Mouse (Mus musculus): ENCODE results near the gene Cdkal1. TPM values are rescaled to one million over a fixed set of nuclear protein-coding genes. Genes with fewer than 3 reads are reported as not detected.
A peak's percentile ranks its signal among the peaks of the same experiment; 100 is the strongest.

The Cdkal1 gene
- total and polyA plus RNA-seq, 2 experiments from 2014 or later = 11.1 to 18.9 TPM

- no peaks in the 10 kb centered on the region for H3K9me3 ChIP-seq (ENCODE audit: low read length)
- no peaks in the 10 kb centered on the region for H3K4me1 ChIP-seq (ENCODE audit: insufficient read depth, low read length)
- DNase-seq (ENCODE audit: low spot score) (peak; percentile 24), ATAC-seq (no peak)
- no peak overlapping the region for H3K4me2 ChIP-seq (ENCODE audit: low read depth, low read length)
- no peak overlapping the region for H3K4me3 ChIP-seq (ENCODE audit: low read length)
- no peak overlapping the region for H3K27ac ChIP-seq
- H3K9ac ChIP-seq (replicated peaks; ENCODE audit: low read length) = no peak overlapping the region
- no peak for TF ChIP-seq CTCF (IDR thresholded peaks at IDR 0.05; ENCODE audit: low read depth)
- 30% methylated on average over 6 of the region's 6 CpGs for WGBS
- H3K27me3 ChIP-seq (ENCODE audit: insufficient read depth, low read length) = no peaks in the 10 kb centered on the region
- H3K36me3 ChIP-seq (ENCODE audit: insufficient read depth, low read length) = no peaks in the 10 kb centered on the region
Measured at GRCm38 (mm10) chr13:29307420-29307819, 548.1 kb downstream of the Cdkal1 start.

- Histone ChIP-seq H3K9me3 (ENCODE audit: low read length) (no peaks in the 10 kb centered on the region), H3K27me3 (ENCODE audit: insufficient read depth, low read length) (no peaks in the 10 kb centered on the region), H3K4me2 (ENCODE audit: low read depth, low read length) (no peak overlapping the region), H3K27ac (no peak overlapping the region), H3K36me3 (ENCODE audit: insufficient read depth, low read length) (no peaks in the 10 kb centered on the region), H3K9ac (replicated peaks; ENCODE audit: low read length) (no peak overlapping the region), H3K4me1 (ENCODE audit: insufficient read depth, low read length) (no peaks in the 10 kb centered on the region), H3K4me3 (ENCODE audit: low read length) (no peak overlapping the region)
- 89% methylated on average over 9 of the region's 9 CpGs for WGBS
- DNase-seq (ENCODE audit: low spot score) = no peak
- no peak for ATAC-seq
- TF ChIP-seq CTCF (IDR thresholded peaks at IDR 0.05; ENCODE audit: low read depth) = no peak
Measured at GRCm38 (mm10) chr13:29292608-29293240, 562.8 kb downstream of the Cdkal1 start.

DNA sequence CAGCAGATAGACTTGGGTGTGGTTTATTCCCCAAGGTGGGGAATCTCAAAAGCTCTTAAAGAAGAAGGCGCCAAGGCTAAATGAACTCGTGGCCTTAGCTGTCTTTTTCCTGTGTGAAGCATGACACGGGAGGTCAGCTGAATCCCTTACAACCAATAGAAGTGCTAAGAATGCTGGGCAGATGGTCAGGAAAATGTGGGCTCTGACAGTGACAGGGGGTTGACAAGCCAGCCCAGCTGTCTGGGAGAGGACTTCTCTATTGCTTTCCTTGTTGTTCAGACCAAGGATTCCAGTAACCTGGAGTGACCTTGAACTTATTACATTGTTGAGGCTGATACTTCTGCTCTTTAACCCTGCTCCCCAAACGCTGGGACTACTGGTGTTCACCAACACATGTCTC lies 564.9 kb downstream of the Cdkal1 start:
- Histone ChIP-seq H3K27ac (no peak overlapping the region), H3K4me3 (ENCODE audit: low read length) (no peak overlapping the region), H3K27me3 (ENCODE audit: insufficient read depth, low read length) (no peaks in the 10 kb centered on the region), H3K9me3 (ENCODE audit: low read length) (no peaks in the 10 kb centered on the region), H3K4me2 (ENCODE audit: low read depth, low read length) (no peak overlapping the region), H3K36me3 (ENCODE audit: insufficient read depth, low read length) (no peaks in the 10 kb centered on the region), H3K4me1 (ENCODE audit: insufficient read depth, low read length) (no peaks in the 10 kb centered on the region), H3K9ac (replicated peaks; ENCODE audit: low read length) (no peak overlapping the region)
- TF ChIP-seq CTCF (IDR thresholded peaks at IDR 0.05; ENCODE audit: low read depth) = no peak
- no peak for ATAC-seq
- 60% methylated on average over 4 of the region's 4 CpGs for WGBS
- DNase-seq (ENCODE audit: low spot score) = no peak

GRCm38 (mm10) chr13:29285058-29285457 lies 570.4 kb downstream of the Cdkal1 start:
- H3K4me1 ChIP-seq (ENCODE audit: insufficient read depth, low read length) = no peaks in the 10 kb centered on the region
- H3K4me2 ChIP-seq (ENCODE audit: low read depth, low read length) = no peak overlapping the region
- no peaks in the 10 kb centered on the region for H3K36me3 ChIP-seq (ENCODE audit: insufficient read depth, low read length)
- TF ChIP-seq CTCF (IDR thresholded peaks at IDR 0.05; ENCODE audit: low read depth) = no peak
- H3K27me3 ChIP-seq (ENCODE audit: insufficient read depth, low read length) = no peaks in the 10 kb centered on the region
- WGBS = 83% methylated on average over 3 of the region's 3 CpGs
- DNase-seq (ENCODE audit: low spot score) (no peak), ATAC-seq (no peak)
- H3K9ac ChIP-seq (replicated peaks; ENCODE audit: low read length) = no peak overlapping the region
- H3K27ac ChIP-seq = no peak overlapping the region
- no peaks in the 10 kb centered on the region for H3K9me3 ChIP-seq (ENCODE audit: low read length)
- no peak overlapping the region for H3K4me3 ChIP-seq (ENCODE audit: low read length)

- Histone ChIP-seq H3K4me1 (ENCODE audit: insufficient read depth, low read length) (peaks cover 5% of the 10 kb centered on the region; the same call in 1 of the 2 replicates), H3K4me2 (ENCODE audit: low read depth, low read length) (no peak overlapping the region), H3K27me3 (ENCODE audit: insufficient read depth, low read length) (no peaks in the 10 kb centered on the region), H3K36me3 (ENCODE audit: insufficient read depth, low read length) (no peaks in the 10 kb centered on the region), H3K27ac (no peak overlapping the region), H3K9ac (replicated peaks; ENCODE audit: low read length) (no peak overlapping the region), H3K4me3 (ENCODE audit: low read length) (no peak overlapping the region), H3K9me3 (ENCODE audit: low read length) (no peaks in the 10 kb centered on the region)
- TF ChIP-seq CTCF (IDR thresholded peaks at IDR 0.05; ENCODE audit: low read depth) = no peak
- 60% methylated on average over 6 of the region's 6 CpGs for WGBS
- DNase-seq (ENCODE audit: low spot score) (no peak), ATAC-seq (no peak)
Measured at GRCm38 (mm10) chr13:29281556-29281955, 573.9 kb downstream of the Cdkal1 start.

DNA sequence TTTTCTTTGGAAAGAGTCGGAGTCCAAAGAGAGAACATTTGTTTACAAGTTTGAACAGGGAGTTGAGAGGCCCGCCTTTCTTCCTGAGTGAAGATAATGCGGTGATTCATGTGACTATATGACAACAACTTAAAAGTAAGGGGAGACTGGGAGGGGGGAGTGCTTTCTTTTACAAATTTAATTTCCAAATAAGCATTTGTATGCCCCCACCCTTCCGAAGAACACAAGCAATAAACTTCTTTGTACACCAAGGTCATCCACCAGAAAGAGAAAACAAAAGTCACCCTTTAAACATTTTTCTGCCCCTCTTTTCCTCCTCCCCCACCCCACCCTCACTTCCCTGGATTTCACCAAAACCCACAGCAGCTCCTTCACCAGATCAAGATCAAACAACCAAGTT lies 577.3 kb downstream of the Cdkal1 start:
- no peak overlapping the region for H3K4me2 ChIP-seq (ENCODE audit: low read depth, low read length)
- H3K36me3 ChIP-seq (ENCODE audit: insufficient read depth, low read length) = no peaks in the 10 kb centered on the region
- H3K4me3 ChIP-seq (ENCODE audit: low read length) = no peak overlapping the region
- TF ChIP-seq CTCF (IDR thresholded peaks at IDR 0.05; ENCODE audit: low read depth) = no peak
- H3K27me3 ChIP-seq (ENCODE audit: insufficient read depth, low read length) = no peaks in the 10 kb centered on the region
- no peaks in the 10 kb centered on the region for H3K9me3 ChIP-seq (ENCODE audit: low read length)
- DNase-seq (ENCODE audit: low spot score) (no peak), ATAC-seq (no peak)
- no peak overlapping the region for H3K9ac ChIP-seq (replicated peaks; ENCODE audit: low read length)
- H3K27ac ChIP-seq = no peak overlapping the region
- peaks cover 12% of the 10 kb centered on the region; the same call in 1 of the 2 replicates for H3K4me1 ChIP-seq (ENCODE audit: insufficient read depth, low read length)
- WGBS = 60% methylated on average over 4 of the region's 4 CpGs

- peak; percentile 86 for DNase-seq (ENCODE audit: low spot score)
- peaks cover 12% of the 10 kb centered on the region; the same call in 1 of the 2 replicates for H3K4me1 ChIP-seq (ENCODE audit: insufficient read depth, low read length)
- ATAC-seq = peak; percentile 86
- H3K4me3 ChIP-seq (ENCODE audit: low read length) = no peak overlapping the region
- H3K9ac ChIP-seq (replicated peaks; ENCODE audit: low read length) = no peak overlapping the region
- no peaks in the 10 kb centered on the region for H3K9me3 ChIP-seq (ENCODE audit: low read length)
- H3K36me3 ChIP-seq (ENCODE audit: insufficient read depth, low read length) = no peaks in the 10 kb centered on the region
- WGBS = 40% methylated on average over 11 of the region's 11 CpGs
- no peaks in the 10 kb centered on the region for H3K27me3 ChIP-seq (ENCODE audit: insufficient read depth, low read length)
- H3K4me2 ChIP-seq (ENCODE audit: low read depth, low read length) = 0 out of 2 replicates have a peak overlapping the region, but pooled peaks have one; percentile 11
- peak overlapping the region; percentile 65 for H3K27ac ChIP-seq
- TF ChIP-seq CTCF (IDR thresholded peaks at IDR 0.05; ENCODE audit: low read depth) = no peak
Measured at GRCm38 (mm10) chr13:29274296-29274695, 581.2 kb downstream of the Cdkal1 start.
